Mouse (Mus musculus): ENCODE measurements around the gene Nod1. TPM values are rescaled to one million over a fixed set of nuclear protein-coding genes. Genes with fewer than 3 reads are reported as not detected.

Nod1 gene
- polyA plus RNA-seq, 1 experiment from 2014 or later, result 2.2 TPM

DNA sequence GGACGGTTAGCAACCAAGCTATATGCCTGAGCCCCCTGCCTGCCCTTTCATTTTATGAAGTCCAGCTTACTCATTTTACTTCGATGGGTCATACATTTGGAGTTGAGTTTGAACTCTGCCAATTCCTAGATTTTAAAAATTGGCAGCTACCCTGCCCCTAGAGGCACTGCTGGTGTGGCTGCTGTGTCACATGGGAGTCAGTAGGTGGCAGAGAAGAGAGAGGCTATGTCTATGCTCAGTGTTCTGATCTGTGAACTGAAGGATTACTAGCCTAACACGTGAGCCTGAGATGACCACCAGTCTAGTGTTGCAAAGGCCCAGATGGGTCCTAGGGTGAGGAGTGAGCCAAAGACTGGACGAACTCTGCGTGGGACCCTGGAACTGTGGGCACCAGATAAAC is 2.1 kb upstream of the Nod1 start:
- no peak overlapping the region for H3K4me2 ChIP-seq
- H3K4me3 ChIP-seq, result no peak overlapping the region
- H3K9me3 ChIP-seq (replicated peaks), result no peaks in the 10 kb centered on the region
- H3K27ac ChIP-seq, result no peak overlapping the region
- H3K9ac ChIP-seq, result no peak overlapping the region
- ATAC-seq, result no peak
- 51% methylated on average over 5 of the region's 5 CpGs for WGBS (ENCODE audit: insufficient replicate concordance)
- H3K36me3 ChIP-seq, result no peaks in the 10 kb centered on the region
- H3K27me3 ChIP-seq (replicated peaks), result peaks cover 46% of the 10 kb centered on the region
- H3K4me1 ChIP-seq, result peaks cover 10% of the 10 kb centered on the region; the same call in 1 of the 2 replicates

DNA sequence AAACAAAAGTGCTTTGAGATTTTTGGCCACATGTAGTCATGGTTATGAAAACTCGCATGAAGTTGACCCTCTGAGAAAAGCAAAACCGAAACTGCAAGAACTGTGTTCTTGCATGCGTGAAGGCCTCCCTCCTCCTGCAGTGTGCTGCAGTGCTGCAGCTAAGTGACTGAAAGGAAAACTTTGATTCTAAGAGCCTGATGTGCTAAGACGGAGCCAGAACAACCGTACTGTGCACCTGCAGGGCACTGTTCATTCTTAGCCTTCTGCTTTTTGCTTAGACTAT is 458 bp upstream of the Nod1 start:
- no peak for ATAC-seq
- peak overlapping the region; percentile 61; the same call in 1 of the 2 replicates for H3K9ac ChIP-seq
- peak overlapping the region; percentile 90 for H3K4me2 ChIP-seq
- peak overlapping the region; percentile 62 for H3K4me3 ChIP-seq
- peaks cover 10% of the 10 kb centered on the region; the same call in 1 of the 2 replicates for H3K4me1 ChIP-seq
- no peak overlapping the region for H3K27ac ChIP-seq
- H3K27me3 ChIP-seq (replicated peaks), result peaks cover 52% of the 10 kb centered on the region
- 21% methylated on average over 5 of the region's 5 CpGs for WGBS (ENCODE audit: insufficient replicate concordance)
- no peaks in the 10 kb centered on the region for H3K9me3 ChIP-seq (replicated peaks)
- no peaks in the 10 kb centered on the region for H3K36me3 ChIP-seq

DNA sequence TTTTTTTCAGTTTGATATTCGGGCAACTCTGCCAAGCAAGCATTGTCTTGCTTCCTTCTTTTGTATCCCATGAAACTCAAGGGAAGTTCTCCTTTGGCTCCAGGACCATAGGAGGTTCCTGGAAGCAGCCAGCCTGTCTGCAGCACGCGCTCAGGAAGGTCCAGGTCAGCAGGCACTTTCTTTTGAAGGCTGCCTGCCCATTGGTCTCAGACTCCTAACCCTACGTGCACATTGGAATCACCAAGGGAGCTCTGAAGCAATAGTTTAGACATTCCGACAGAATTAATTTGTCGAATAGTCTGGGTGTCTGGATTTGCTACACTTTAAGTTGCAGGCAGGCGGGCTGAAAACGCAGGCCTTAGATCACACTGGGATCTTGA is 691 bp downstream of the Nod1 start:
- no peak for ATAC-seq
- Histone ChIP-seq H3K9ac (peak overlapping the region; percentile 61; the same call in 1 of the 2 replicates), H3K27me3 (replicated peaks) (peaks cover 55% of the 10 kb centered on the region), H3K4me3 (peak overlapping the region; percentile 62), H3K9me3 (replicated peaks) (no peaks in the 10 kb centered on the region), H3K27ac (no peak overlapping the region), H3K4me1 (peaks cover 10% of the 10 kb centered on the region; the same call in 1 of the 2 replicates), H3K36me3 (no peaks in the 10 kb centered on the region), H3K4me2 (peak overlapping the region; percentile 90)
- WGBS (ENCODE audit: insufficient replicate concordance), result 32% methylated on average over 8 of the region's 8 CpGs

DNA sequence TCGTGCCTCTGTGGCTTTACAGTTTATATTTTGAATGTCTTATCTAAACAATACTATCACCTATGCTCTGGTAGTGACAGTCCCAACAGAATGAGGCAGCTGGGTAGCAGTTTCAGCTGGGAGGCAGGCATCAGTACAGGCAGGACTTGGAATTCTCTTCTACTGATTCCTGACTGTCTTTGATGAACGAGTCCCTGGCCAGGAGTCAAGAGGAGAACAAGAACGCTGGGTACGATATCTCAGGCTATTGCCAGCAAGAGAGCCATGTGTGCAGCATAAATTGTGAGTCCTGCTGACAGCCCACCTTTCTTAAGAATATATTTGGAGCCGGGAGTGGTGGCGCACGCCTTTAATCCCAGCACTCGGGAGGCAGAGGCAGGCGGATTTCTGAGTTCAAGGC is 1.9 kb downstream of the Nod1 start:
- 65% methylated on average over 9 of the region's 9 CpGs for WGBS (ENCODE audit: insufficient replicate concordance)
- Histone ChIP-seq H3K4me2 (no peak overlapping the region), H3K27ac (no peak overlapping the region), H3K27me3 (replicated peaks) (peaks cover 53% of the 10 kb centered on the region), H3K36me3 (no peaks in the 10 kb centered on the region), H3K4me3 (no peak overlapping the region), H3K4me1 (peaks cover 10% of the 10 kb centered on the region; the same call in 1 of the 2 replicates), H3K9me3 (replicated peaks) (no peaks in the 10 kb centered on the region), H3K9ac (no peak overlapping the region)
- ATAC-seq, result no peak

DNA sequence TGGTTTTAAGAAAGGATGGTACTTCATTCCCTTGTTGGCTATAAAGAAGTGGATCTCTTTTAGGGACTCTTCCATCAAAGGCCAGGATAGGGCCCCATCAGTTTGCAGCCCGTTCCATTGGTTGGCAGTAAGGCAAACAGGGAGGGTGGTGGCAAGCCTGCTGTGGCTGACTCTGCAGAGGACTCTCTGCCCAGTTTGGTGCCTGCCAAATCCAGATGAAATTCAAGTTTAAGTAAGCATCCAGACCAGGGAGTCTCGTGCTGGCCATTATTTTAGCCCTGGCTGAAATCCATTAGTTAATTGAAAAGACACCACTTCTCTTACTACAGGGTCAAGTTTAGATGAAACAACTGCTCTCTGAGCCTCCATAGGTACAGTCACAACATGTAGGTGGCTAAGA is 2.6 kb downstream of the Nod1 start:
- H3K4me1 ChIP-seq, result peaks cover 10% of the 10 kb centered on the region; the same call in 1 of the 2 replicates
- no peak for ATAC-seq
- no peak overlapping the region for H3K9ac ChIP-seq
- H3K27me3 ChIP-seq (replicated peaks), result peaks cover 50% of the 10 kb centered on the region
- H3K27ac ChIP-seq, result no peak overlapping the region
- H3K36me3 ChIP-seq, result no peaks in the 10 kb centered on the region
- H3K9me3 ChIP-seq (replicated peaks), result no peaks in the 10 kb centered on the region
- WGBS (ENCODE audit: insufficient replicate concordance), result 57% methylated on average over 2 of the region's 2 CpGs
- no peak overlapping the region for H3K4me3 ChIP-seq
- no peak overlapping the region for H3K4me2 ChIP-seq

DNA sequence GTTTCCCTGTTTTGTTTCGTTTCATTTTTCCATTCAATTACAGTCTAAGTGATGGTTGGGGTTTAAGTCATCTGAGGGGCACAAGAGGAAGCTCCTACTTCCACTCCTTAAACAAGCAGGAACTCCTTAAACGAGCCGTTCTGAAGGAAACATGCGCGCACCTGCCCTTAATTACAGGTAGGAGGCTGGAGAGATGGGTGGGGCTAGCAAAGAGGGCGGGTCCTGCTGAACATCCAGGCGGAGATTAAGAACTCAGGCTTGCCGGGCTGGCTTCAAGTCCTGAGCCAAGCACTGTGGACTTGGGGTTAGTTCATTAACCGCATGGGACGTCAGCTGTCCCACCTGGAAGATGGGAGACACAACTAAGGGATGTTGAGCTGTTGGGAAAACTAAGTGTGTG is 4.8 kb downstream of the Nod1 start:
- Histone ChIP-seq H3K27ac (no peak overlapping the region), H3K9me3 (replicated peaks) (no peaks in the 10 kb centered on the region), H3K4me1 (peaks cover 10% of the 10 kb centered on the region), H3K27me3 (replicated peaks) (peaks cover 37% of the 10 kb centered on the region), H3K4me3 (no peak overlapping the region), H3K36me3 (no peaks in the 10 kb centered on the region), H3K4me2 (no peak overlapping the region), H3K9ac (no peak overlapping the region)
- 34% methylated on average over 10 of the region's 10 CpGs for WGBS (ENCODE audit: insufficient replicate concordance)
- no peak for ATAC-seq

DNA sequence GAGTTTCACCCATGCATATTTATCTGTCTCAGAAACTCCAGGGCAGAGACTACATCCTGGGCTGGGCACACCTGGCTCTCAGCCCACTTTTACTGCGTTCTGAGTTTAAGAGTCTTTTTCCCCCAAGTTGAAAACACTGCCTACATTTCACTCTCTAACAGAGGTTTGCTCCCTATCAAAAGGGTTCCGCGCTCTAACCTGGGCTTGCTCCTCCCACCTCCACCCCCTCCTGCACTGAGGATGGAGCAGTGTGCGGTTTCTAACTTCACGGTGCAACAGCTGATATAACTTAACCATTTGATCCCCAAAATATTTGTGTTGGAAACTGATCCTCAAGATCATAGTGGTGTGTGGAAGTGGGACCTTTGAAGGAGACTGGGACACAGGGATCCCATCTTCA is 7.2 kb downstream of the Nod1 start:
- H3K4me3 ChIP-seq, result no peak overlapping the region
- ATAC-seq, result no peak
- 39% methylated on average over 5 of the region's 5 CpGs for WGBS (ENCODE audit: insufficient replicate concordance)
- H3K4me1 ChIP-seq, result no peaks in the 10 kb centered on the region; the same call in 1 of the 2 replicates
- H3K36me3 ChIP-seq, result no peaks in the 10 kb centered on the region
- H3K9me3 ChIP-seq (replicated peaks), result no peaks in the 10 kb centered on the region
- peaks cover 16% of the 10 kb centered on the region; the same call in 1 of the 2 replicates for H3K27me3 ChIP-seq (replicated peaks)
- no peak overlapping the region for H3K9ac ChIP-seq
- no peak overlapping the region for H3K27ac ChIP-seq
- H3K4me2 ChIP-seq, result no peak overlapping the region

DNA sequence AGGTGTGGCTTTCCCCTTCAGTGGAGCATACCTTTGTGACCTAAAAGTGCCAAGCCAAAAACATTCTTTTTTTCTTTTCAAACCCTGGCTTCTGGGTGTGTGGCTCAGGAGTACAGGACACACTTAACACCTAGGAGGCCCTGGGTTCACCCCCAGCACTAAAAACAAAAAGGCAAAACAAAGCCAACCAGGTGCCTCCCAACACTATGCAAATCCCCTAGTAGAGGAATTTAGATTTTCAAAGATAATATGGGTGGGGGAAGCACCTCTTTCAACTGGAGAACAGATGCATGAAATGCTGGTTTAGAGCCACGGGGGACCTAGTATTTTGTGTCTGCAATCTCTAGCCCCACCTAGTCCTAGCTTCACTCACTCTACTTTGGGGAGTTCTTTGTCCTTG is 7.7 kb downstream of the Nod1 start:
- H3K4me3 ChIP-seq, result no peak overlapping the region
- peaks cover 11% of the 10 kb centered on the region; the same call in 1 of the 2 replicates for H3K27me3 ChIP-seq (replicated peaks)
- no peaks in the 10 kb centered on the region for H3K9me3 ChIP-seq (replicated peaks)
- H3K4me1 ChIP-seq, result no peaks in the 10 kb centered on the region; the same call in 1 of the 2 replicates
- WGBS (ENCODE audit: insufficient replicate concordance), result 29% methylated on average over 1 of the region's 1 CpGs
- H3K4me2 ChIP-seq, result no peak overlapping the region
- no peak for ATAC-seq
- H3K27ac ChIP-seq, result no peak overlapping the region
- no peak overlapping the region for H3K9ac ChIP-seq
- no peaks in the 10 kb centered on the region for H3K36me3 ChIP-seq

DNA sequence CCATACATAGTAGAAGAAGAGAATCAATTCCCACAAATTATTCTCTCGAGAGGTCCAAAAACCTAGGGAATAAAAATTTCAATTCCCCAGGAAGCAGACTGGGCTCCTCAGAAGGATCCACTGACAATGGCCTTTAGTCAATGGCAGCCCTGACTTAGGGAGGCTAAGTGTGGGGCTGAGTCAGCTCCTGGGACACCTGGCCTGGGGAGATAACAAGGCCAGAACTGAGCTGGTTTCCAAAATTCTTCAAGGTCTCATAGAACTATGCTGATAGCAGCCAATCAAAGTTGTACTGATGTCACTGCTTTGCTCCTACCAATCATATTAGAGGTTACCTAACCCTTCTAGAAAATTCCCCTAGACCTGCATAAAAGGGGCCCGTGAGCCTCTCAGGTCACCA is 8.8 kb downstream of the Nod1 start:
- no peaks in the 10 kb centered on the region for H3K9me3 ChIP-seq (replicated peaks)
- no peaks in the 10 kb centered on the region; the same call in 1 of the 2 replicates for H3K4me1 ChIP-seq
- H3K4me3 ChIP-seq, result no peak overlapping the region
- H3K4me2 ChIP-seq, result no peak overlapping the region
- WGBS (ENCODE audit: insufficient replicate concordance), result 73% methylated on average over 2 of the region's 2 CpGs
- ATAC-seq, result peak; percentile 27; the same call in 1 of the 2 replicates
- H3K27ac ChIP-seq, result no peak overlapping the region
- no peaks in the 10 kb centered on the region for H3K36me3 ChIP-seq
- H3K9ac ChIP-seq, result no peak overlapping the region
- peaks cover 9% of the 10 kb centered on the region; the same call in 1 of the 2 replicates for H3K27me3 ChIP-seq (replicated peaks)

DNA sequence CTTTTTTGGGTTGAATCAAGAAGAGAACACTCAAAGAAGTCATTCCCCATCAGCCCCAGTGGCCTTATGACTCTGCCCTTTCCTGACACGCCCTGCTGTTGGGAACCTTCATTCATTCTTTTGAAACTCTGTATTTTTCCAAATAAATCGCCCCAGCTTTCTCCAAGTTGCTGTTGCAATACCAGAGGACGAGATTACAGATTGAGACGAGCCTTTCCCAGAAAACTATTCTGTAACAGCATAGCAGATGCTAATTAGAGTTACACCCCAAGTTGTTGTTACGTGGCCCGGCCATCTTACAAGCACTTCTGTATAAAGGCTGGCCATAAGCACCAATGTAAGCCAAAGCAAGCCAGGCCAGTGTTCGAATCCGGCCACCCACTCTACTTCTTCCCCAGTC is 14.8 kb downstream of the Nod1 start:
- no peaks in the 10 kb centered on the region for H3K36me3 ChIP-seq
- no peak overlapping the region for H3K4me2 ChIP-seq
- 73% methylated on average over 8 of the region's 8 CpGs for WGBS (ENCODE audit: insufficient replicate concordance)
- H3K4me1 ChIP-seq, result peaks cover 7% of the 10 kb centered on the region; the same call in 1 of the 2 replicates
- H3K27ac ChIP-seq, result no peak overlapping the region
- no peaks in the 10 kb centered on the region for H3K9me3 ChIP-seq (replicated peaks)
- no peak overlapping the region for H3K9ac ChIP-seq
- H3K27me3 ChIP-seq (replicated peaks), result no peaks in the 10 kb centered on the region
- ATAC-seq, result no peak
- H3K4me3 ChIP-seq, result no peak overlapping the region

DNA sequence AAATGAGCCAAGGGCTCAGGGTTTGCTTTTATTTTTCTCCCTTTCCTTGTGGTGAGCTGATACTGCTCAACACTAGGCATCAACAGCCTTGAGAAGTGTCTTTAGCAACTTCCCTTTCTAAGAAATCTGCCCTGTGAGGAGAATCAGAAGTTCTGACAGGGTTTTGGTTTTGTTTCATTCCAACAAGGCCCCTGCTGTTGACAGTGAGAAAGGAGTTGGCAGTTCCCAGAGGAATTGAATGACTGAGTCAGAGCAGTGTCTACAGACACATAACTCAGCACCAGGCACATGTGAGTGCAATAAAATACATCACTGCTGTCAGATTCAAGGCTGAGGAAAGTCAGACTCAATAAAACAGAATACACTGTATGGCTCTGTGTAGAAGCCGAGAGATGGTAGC is 16.0 kb downstream of the Nod1 start:
- Histone ChIP-seq H3K4me2 (no peak overlapping the region), H3K27me3 (replicated peaks) (no peaks in the 10 kb centered on the region), H3K9ac (no peak overlapping the region), H3K4me3 (no peak overlapping the region), H3K27ac (no peak overlapping the region), H3K36me3 (no peaks in the 10 kb centered on the region), H3K9me3 (replicated peaks) (no peaks in the 10 kb centered on the region), H3K4me1 (peaks cover 7% of the 10 kb centered on the region; the same call in 1 of the 2 replicates)
- 84% methylated on average over 1 of the region's 1 CpGs for WGBS (ENCODE audit: insufficient replicate concordance)
- no peak for ATAC-seq

DNA sequence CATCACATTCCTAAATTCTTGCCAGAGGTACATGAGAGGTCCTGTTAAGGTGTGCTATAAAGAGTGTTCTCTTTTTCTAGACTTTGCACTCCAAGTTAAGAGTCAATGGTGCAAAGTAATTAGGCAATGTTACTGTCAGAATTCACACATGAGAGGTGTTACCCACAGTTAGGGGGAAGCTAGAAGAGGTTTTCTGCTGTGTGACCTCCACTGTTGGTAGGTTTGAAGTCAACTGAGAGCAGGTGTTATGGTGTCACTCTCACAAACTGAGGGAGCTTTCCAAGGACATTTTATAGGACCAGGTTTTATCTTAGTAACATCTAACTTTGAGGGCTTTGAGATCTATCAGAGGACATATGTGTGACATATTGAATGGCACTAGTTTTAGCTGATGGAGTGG is 16.5 kb downstream of the Nod1 start:
- Histone ChIP-seq H3K4me2 (no peak overlapping the region), H3K9ac (no peak overlapping the region), H3K4me1 (peaks cover 7% of the 10 kb centered on the region; the same call in 1 of the 2 replicates), H3K27ac (no peak overlapping the region), H3K27me3 (replicated peaks) (no peaks in the 10 kb centered on the region), H3K36me3 (no peaks in the 10 kb centered on the region), H3K9me3 (replicated peaks) (no peaks in the 10 kb centered on the region), H3K4me3 (no peak overlapping the region)
- ATAC-seq, result no peak

All from liver, embryonic 12.5 days (tissue).